Mouse (Mus musculus) heart, embryonic 11.5 days (tissue): ENCODE measurements around the gene Mto1. TPM values are rescaled to one million over a fixed set of nuclear protein-coding genes. Genes with fewer than 3 reads are reported as not detected.

Experiments used
- ATAC-seq: fragments of 200-750 bp; cut with Nextera tagmentation; replicated peaks from 2 replicates; pipeline ENCODE4 v1.8.0; 2017; ENCODE audit warnings: moderate library complexity; ENCODE audit not compliant: insufficient number of reproducible peaks, low FRiP score, low TSS enrichment
- H3K27ac ChIP-seq: fragments of 300-500 bp; sonication (generic); 2 replicates; pipeline ENCODE4 v1.5.1; 2014; ENCODE audit warnings: mild to moderate bottlenecking, low read depth, low read length
- H3K27me3 ChIP-seq: fragments of 300-500 bp; sonication (generic); 2 replicates; pipeline ENCODE4 v1.6.1; 2014; ENCODE audit warnings: mild to moderate bottlenecking, low read length, mixed read lengths; ENCODE audit not compliant: control insufficient read depth, insufficient read depth
- H3K36me3 ChIP-seq: fragments of 300-500 bp; sonication (generic); 2 replicates; pipeline ENCODE4 v1.6.1; 2014; ENCODE audit warnings: mild to moderate bottlenecking, low read length, moderate library complexity, mixed read lengths; ENCODE audit not compliant: control insufficient read depth, insufficient read depth
- H3K4me1 ChIP-seq: fragments of 300-500 bp; sonication (generic); 2 replicates; pipeline ENCODE4 v1.6.1; 2014; ENCODE audit warnings: low read length; ENCODE audit not compliant: control insufficient read depth, insufficient read depth
- H3K4me2 ChIP-seq: fragments of 300-500 bp; sonication (generic); 2 replicates; pipeline ENCODE4 v1.6.1; 2014; ENCODE audit warnings: mild to moderate bottlenecking, moderate library complexity
- H3K4me3 ChIP-seq: fragments of 300-500 bp; sonication (generic); 2 replicates; pipeline ENCODE4 v1.5.1; 2014; ENCODE audit warnings: low read depth, low read length
- H3K9ac ChIP-seq: fragments of 300-500 bp; sonication (generic); 2 replicates; pipeline ENCODE4 v1.6.1; 2014; ENCODE audit warnings: mild to moderate bottlenecking, low read depth, low read length, moderate library complexity
- H3K9me3 ChIP-seq: fragments of 300-500 bp; sonication (generic); replicated peaks from 2 replicates; pipeline ENCODE4 v1.6.1; 2016; ENCODE audit warnings: low read length; ENCODE audit not compliant: control insufficient read depth
- WGBS: fragments of 180-500 bp; shearing (Covaris S2); extraction: QIAGEN DNeasy Blood & Tissue Kit; methylation state at CpG from one replicate; pipeline ENCODE4 v1.1.7; 2014; ENCODE audit not compliant: insufficient replicate concordance; 5-methylcytosine and 5-hydroxymethylcytosine counted together
- polyA plus RNA-seq: library from polyadenylated mRNA; unstranded; fragments of >200 nt; fragmentation: Nextera tagmentation; extraction: Ambion mirVana; gene quantifications from 2 replicates; pipeline ENCODE4 v1.2.1, GENCODE M21; 2014

The Mto1 gene
- polyA plus RNA-seq, 1 experiment from 2014 or later = 27.6 TPM

- Histone ChIP-seq H3K27ac (no peak overlapping the region), H3K4me1 (peaks cover 6% of the 10 kb centered on the region; the same call in 1 of the 2 replicates), H3K9ac (no peak overlapping the region), H3K27me3 (no peaks in the 10 kb centered on the region; the same call in 1 of the 2 replicates), H3K9me3 (no peaks in the 10 kb centered on the region), H3K4me2 (no peak overlapping the region), H3K36me3 (no peaks in the 10 kb centered on the region), H3K4me3 (no peak overlapping the region)
- WGBS = 78% methylated on average over 5 of the region's 5 CpGs
- ATAC-seq = no peak
Observed at GRCm38 (mm10) chr9:78432471-78432870, 15.5 kb upstream of the Mto1 start.

GRCm38 (mm10) chr9:78439426-78439825, 8.6 kb upstream of the Mto1 start:
- Histone ChIP-seq H3K9me3 (no peaks in the 10 kb centered on the region), H3K9ac (no peak overlapping the region), H3K4me1 (peaks cover 4% of the 10 kb centered on the region; the same call in 1 of the 2 replicates), H3K27me3 (peaks cover 51% of the 10 kb centered on the region), H3K4me2 (no peak overlapping the region), H3K36me3 (no peaks in the 10 kb centered on the region), H3K4me3 (no peak overlapping the region), H3K27ac (no peak overlapping the region)
- no peak for ATAC-seq
- 61% methylated on average over 5 of the region's 5 CpGs for WGBS

GRCm38 (mm10) chr9:78442237-78442578, 5.8 kb upstream of the Mto1 start:
- Histone ChIP-seq H3K4me1 (peaks cover 4% of the 10 kb centered on the region; the same call in 1 of the 2 replicates), H3K9ac (peak overlapping the region; percentile 66), H3K9me3 (no peaks in the 10 kb centered on the region), H3K4me2 (peak overlapping the region; percentile 83), H3K4me3 (peak overlapping the region; percentile 55), H3K36me3 (no peaks in the 10 kb centered on the region), H3K27me3 (peaks cover 69% of the 10 kb centered on the region), H3K27ac (no peak overlapping the region)
- 3% methylated on average over 9 of the region's 9 CpGs for WGBS
- no peak for ATAC-seq

- Histone ChIP-seq H3K9me3 (no peaks in the 10 kb centered on the region), H3K27ac (no peak within 1 kb of the TSS), H3K4me2 (peak within 1 kb of the TSS; percentile 83), H3K36me3 (no peaks in the 10 kb centered on the region), H3K4me1 (peaks cover 4% of the 10 kb centered on the region; the same call in 1 of the 2 replicates), H3K4me3 (peak within 1 kb of the TSS; percentile 55), H3K27me3 (peaks cover 69% of the 10 kb centered on the region), H3K9ac (peak within 1 kb of the TSS; percentile 66)
- ATAC-seq = peak; percentile 52; the same call in 1 of the 2 replicates
- whole genome bisulfite sequencing = under 1% methylated on average over 77 of the region's 81 CpGs
Observed at GRCm38 (mm10) chr9:78442579-78443392, 5.2 kb upstream of the Mto1 start, which contains the start of gene Cgas. Gene Cgas (minus strand): TSS chr9:78443237.

- peaks cover 36% of the 10 kb centered on the region for H3K27me3 ChIP-seq
- H3K36me3 ChIP-seq = peaks cover 2% of the 10 kb centered on the region; the same call in 1 of the 2 replicates
- no peaks in the 10 kb centered on the region for H3K9me3 ChIP-seq
- H3K4me3 ChIP-seq = peak overlapping the region; percentile 99
- H3K27ac ChIP-seq = no peak overlapping the region
- H3K4me1 ChIP-seq = peaks cover 9% of the 10 kb centered on the region
- H3K9ac ChIP-seq = peak overlapping the region; percentile 97
- WGBS = 34% methylated on average over 9 of the region's 9 CpGs
- no peak for ATAC-seq
- peak overlapping the region; percentile 64 for H3K4me2 ChIP-seq
Observed at GRCm38 (mm10) chr9:78447606-78447972, 419 bp upstream of the Mto1 start.

- H3K9me3 ChIP-seq = no peaks in the 10 kb centered on the region
- H3K4me1 ChIP-seq = peaks cover 6% of the 10 kb centered on the region; the same call in 1 of the 2 replicates
- no peak for ATAC-seq
- WGBS = 74% methylated on average over 5 of the region's 5 CpGs
- peaks cover 11% of the 10 kb centered on the region for H3K36me3 ChIP-seq
- no peak overlapping the region for H3K27ac ChIP-seq
- H3K9ac ChIP-seq = no peak overlapping the region
- H3K4me2 ChIP-seq = no peak overlapping the region
- H3K27me3 ChIP-seq = peaks cover 11% of the 10 kb centered on the region; the same call in 1 of the 2 replicates
- no peak overlapping the region for H3K4me3 ChIP-seq
Observed at GRCm38 (mm10) chr9:78450404-78450803, 2.4 kb downstream of the Mto1 start.

- H3K9ac ChIP-seq = no peak overlapping the region
- WGBS = 74% methylated on average over 4 of the region's 4 CpGs
- H3K4me3 ChIP-seq = no peak overlapping the region
- no peaks in the 10 kb centered on the region for H3K9me3 ChIP-seq
- H3K36me3 ChIP-seq = peaks cover 11% of the 10 kb centered on the region
- H3K27ac ChIP-seq = no peak overlapping the region
- H3K27me3 ChIP-seq = 0 out of 2 replicates have a peak, but pooled peaks cover 4% of the 10 kb centered on the region
- ATAC-seq = no peak
- peaks cover 6% of the 10 kb centered on the region; the same call in 1 of the 2 replicates for H3K4me1 ChIP-seq
- H3K4me2 ChIP-seq = no peak overlapping the region
Observed at GRCm38 (mm10) chr9:78451382-78451781, 3.4 kb downstream of the Mto1 start.

GRCm38 (mm10) chr9:78457026-78457425, 9.0 kb downstream of the Mto1 start:
- peaks cover 36% of the 10 kb centered on the region for H3K36me3 ChIP-seq
- H3K27ac ChIP-seq = no peak overlapping the region
- H3K4me2 ChIP-seq = no peak overlapping the region
- no peak for ATAC-seq
- H3K9me3 ChIP-seq = no peaks in the 10 kb centered on the region
- WGBS = 82% methylated on average over 8 of the region's 8 CpGs
- H3K27me3 ChIP-seq = no peaks in the 10 kb centered on the region
- no peaks in the 10 kb centered on the region for H3K4me1 ChIP-seq
- H3K4me3 ChIP-seq = no peak overlapping the region
- H3K9ac ChIP-seq = no peak overlapping the region
